Mouse (Mus musculus): ENCODE measurements at regions not wholly inside any gene's neighbourhood (a gene's known extent, or its start where the extent isn't known, plus 50 kb on each side); places are given as distances from the start of the nearest gene placed in this dataset.
A peak's percentile ranks its signal among the peaks of the same experiment; 100 is the strongest.

DNA sequence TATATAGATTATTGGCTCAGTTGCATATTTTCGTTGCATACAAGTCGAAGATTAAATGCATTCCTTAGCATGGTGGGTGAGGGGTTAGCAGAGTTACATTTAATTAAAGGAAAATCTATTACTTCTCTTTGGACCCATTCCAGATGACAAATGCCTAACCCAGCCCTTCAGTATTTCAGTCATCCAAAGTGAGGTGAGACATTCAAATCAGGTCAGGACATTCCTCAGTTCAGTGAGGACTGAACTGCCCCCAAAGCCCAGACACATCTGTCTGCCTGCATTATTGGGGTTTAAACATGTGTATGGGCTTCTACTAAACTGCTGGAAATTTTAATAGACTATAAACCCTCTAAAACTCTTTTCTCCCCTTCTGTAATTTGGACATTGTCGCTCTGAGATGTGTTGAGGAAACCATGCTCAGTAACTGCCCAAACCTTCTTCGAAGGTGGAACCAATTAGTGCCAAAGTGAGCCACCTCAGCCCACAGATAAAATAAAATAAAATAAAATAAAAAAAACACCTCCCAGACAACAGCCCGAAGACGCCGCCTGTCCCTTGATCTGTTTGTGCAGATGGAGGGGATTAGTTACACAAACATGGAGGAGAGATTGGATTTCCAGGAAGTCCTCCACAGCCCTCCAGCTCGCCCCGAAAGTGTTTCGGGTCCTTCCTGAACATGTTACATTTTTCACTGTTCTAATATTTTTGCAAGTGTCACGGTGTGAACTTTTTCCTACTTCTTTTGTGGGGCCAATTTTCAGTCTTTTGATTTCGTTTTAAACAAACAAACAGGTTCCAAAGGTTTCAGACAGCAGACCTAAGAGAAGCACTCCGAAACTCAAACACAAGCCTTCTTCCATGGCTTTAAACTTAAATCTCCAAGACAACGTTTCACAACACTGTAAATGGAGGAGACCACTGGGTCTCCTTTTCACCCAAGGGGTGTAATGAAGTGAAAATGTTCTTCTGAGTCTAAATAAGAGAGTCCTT, 65.6 kb upstream of the Kdr start:
- Histone ChIP-seq H3K27ac (replicated peaks; ENCODE audit: low read depth, low read length) (no peak overlapping the region), H3K4me3 (ENCODE audit: low read depth, low read length) (no peak overlapping the region), H3K27me3 (replicated peaks; ENCODE audit: control insufficient read depth, insufficient read depth, low read length) (no peaks in the 10 kb centered on the region), H3K4me2 (ENCODE audit: low read depth, low read length) (no peak overlapping the region), H3K9ac (ENCODE audit: low read depth, low read length) (no peak overlapping the region), H3K36me3 (ENCODE audit: control insufficient read depth, insufficient read depth, low read length) (no peaks in the 10 kb centered on the region), H3K9me3 (ENCODE audit: control insufficient read depth, low read length) (peaks cover 4% of the 10 kb centered on the region; the same call in 1 of the 2 replicates), H3K4me1 (ENCODE audit: control insufficient read depth, insufficient read depth, low read length) (0 out of 2 replicates have a peak, but pooled peaks cover 10% of the 10 kb centered on the region)
- DNase-seq (ENCODE audit: low spot score): peak; percentile 49
- 32% methylated on average over 14 of the region's 14 CpGs for WGBS
- no peak for ATAC-seq (ENCODE audit: low read depth)

DNA sequence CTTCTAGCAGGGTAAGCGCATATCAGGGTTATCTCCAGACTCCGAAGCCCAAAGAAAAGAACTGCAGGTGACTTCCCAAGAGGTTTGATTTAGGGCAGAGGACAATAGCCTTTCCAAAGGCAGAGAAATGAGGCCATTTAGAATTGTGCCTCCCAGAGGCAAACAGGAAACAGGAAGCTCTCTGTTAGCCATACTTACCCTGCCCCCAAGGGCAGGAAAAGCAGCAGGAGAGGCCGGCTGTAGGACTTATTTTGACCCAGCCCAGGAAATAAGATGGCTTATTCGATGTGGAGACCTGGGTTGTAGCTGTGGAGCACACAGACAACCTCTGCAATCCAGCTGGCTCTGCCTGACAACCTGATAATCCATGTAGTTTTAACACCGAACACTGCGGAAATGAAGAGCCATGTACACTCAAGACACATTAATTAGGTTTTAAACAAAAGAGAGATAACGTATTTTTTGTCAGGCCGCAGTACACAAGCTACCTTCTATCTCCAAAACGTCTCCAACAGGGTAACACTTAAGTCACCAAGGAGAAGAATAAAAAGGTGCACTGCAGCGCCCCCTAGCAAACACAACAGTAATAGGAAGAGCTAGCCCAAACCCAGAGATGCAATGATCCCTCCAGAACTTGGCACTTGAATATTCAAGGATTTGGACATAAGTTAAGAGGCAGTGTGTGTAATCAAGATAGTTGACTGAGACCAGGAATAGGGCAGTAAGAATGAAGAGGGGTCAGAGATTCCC, 62.4 kb upstream of the Kdr start:
- Histone ChIP-seq H3K27ac (replicated peaks; ENCODE audit: low read depth, low read length) (no peak overlapping the region), H3K4me3 (ENCODE audit: low read depth, low read length) (no peak overlapping the region), H3K9ac (ENCODE audit: low read depth, low read length) (no peak overlapping the region), H3K4me1 (ENCODE audit: control insufficient read depth, insufficient read depth, low read length) (0 out of 2 replicates have a peak, but pooled peaks cover 10% of the 10 kb centered on the region), H3K9me3 (ENCODE audit: control insufficient read depth, low read length) (peaks cover 12% of the 10 kb centered on the region; the same call in 1 of the 2 replicates), H3K27me3 (replicated peaks; ENCODE audit: control insufficient read depth, insufficient read depth, low read length) (no peaks in the 10 kb centered on the region), H3K36me3 (ENCODE audit: control insufficient read depth, insufficient read depth, low read length) (no peaks in the 10 kb centered on the region), H3K4me2 (ENCODE audit: low read depth, low read length) (no peak overlapping the region)
- DNase-seq (ENCODE audit: low spot score) (no peak), ATAC-seq (ENCODE audit: low read depth) (no peak)
- WGBS: 62% methylated on average over 10 of the region's 10 CpGs

DNA sequence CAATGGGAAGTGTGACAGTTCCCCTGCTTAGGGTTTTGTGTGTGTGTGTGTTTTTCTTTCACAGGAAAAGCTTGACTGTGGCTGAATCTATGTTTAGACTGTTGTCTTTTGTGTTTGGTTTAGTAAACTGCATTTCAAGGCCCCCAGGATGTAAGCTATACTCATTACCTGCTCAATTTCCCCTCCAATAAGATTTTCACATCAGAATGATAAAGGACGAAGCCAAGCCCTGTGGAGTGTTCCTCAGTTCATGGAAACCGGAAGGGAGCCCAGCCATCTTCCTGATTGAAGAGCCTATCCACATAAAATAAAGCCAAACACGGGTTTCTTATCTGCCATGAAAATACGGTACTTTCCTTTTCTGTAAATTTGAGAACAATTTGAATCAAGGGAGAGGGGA, 50.5 kb upstream of the Kdr start:
- Histone ChIP-seq H3K4me3 (ENCODE audit: low read depth, low read length) (no peak overlapping the region), H3K27me3 (replicated peaks; ENCODE audit: control insufficient read depth, insufficient read depth, low read length) (no peaks in the 10 kb centered on the region), H3K9ac (ENCODE audit: low read depth, low read length) (no peak overlapping the region), H3K4me1 (ENCODE audit: control insufficient read depth, insufficient read depth, low read length) (no peaks in the 10 kb centered on the region), H3K9me3 (ENCODE audit: control insufficient read depth, low read length) (no peaks in the 10 kb centered on the region), H3K27ac (replicated peaks; ENCODE audit: low read depth, low read length) (no peak overlapping the region), H3K4me2 (ENCODE audit: low read depth, low read length) (no peak overlapping the region), H3K36me3 (ENCODE audit: control insufficient read depth, insufficient read depth, low read length) (no peaks in the 10 kb centered on the region)
- WGBS: 34% methylated on average over 4 of the region's 4 CpGs
- ATAC-seq (ENCODE audit: low read depth): no peak
- DNase-seq (ENCODE audit: low spot score): no peak
